Mouse (Mus musculus): ENCODE data around the gene 2310033P09Rik. TPM values are rescaled to one million over a fixed set of nuclear protein-coding genes. Genes with fewer than 3 reads are reported as not detected.

Gene 2310033P09Rik
- polyA plus RNA-seq (2015; fragmentation: Nextera tagmentation; extraction: Ambion mirVana): 22.5 and 24.9 TPM in 2 replicates

DNA sequence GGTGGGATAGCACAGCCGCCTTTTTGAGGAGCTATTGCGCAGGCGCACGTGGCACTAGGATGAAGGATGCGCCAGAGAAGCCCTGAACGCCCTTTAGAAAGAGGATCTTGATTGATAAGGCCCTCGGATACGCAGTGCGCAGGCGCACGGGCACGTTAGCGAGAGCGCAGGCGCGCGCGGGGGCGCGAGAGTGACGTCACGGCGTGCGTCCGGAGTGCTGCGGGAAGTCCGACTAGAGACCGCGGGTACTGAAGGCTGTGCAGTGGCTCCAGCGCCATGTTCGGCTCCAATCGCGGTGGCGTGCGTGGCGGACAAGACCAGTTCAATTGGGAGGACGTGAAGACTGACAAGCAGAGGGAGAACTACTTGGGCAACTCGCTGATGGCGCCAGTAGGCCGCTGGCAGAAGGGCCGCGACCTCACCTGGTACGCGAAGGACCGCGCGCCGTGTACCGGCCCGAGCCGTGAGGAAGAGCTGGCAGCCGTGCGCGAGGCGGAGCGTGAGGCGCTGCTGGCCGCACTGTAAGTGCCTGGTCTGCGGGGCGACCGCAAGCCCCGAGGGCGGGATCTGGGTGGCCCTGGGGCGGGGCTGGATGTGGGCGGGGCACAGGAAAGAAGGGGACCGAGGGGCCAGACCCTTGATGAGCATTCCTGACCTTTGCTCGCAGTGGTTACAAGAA, at the start of gene 2310033P09Rik:
TSS of gene 2310033P09Rik (plus strand) at position 169 of the 679 bp plus-strand sequence.
- Histone ChIP-seq H3K4me2 (ENCODE audit: low read depth, low read length) (peak within 1 kb of the TSS; percentile 82), H3K27me3 (ENCODE audit: control insufficient read depth, insufficient read depth, low read length) (no peaks in the 10 kb centered on the region), H3K4me1 (ENCODE audit: control insufficient read depth, insufficient read depth, low read length) (peaks cover 23% of the 10 kb centered on the region), H3K4me3 (replicated peaks; ENCODE audit: low read length) (peak within 1 kb of the TSS; percentile 97), H3K36me3 (ENCODE audit: control insufficient read depth, insufficient read depth, low read length) (peaks cover 6% of the 10 kb centered on the region; the same call in 1 of the 2 replicates), H3K9me3 (replicated peaks; ENCODE audit: control insufficient read depth, low read length) (no peaks in the 10 kb centered on the region), H3K27ac (ENCODE audit: low read length) (peak within 1 kb of the TSS; percentile 96), H3K9ac (ENCODE audit: low read length) (peak within 1 kb of the TSS; percentile 95)
- peak; percentile 91 for ATAC-seq (ENCODE audit: insufficient read depth, low FRiP score)
- under 1% methylated on average over 67 of the region's 67 CpGs for WGBS

DNA sequence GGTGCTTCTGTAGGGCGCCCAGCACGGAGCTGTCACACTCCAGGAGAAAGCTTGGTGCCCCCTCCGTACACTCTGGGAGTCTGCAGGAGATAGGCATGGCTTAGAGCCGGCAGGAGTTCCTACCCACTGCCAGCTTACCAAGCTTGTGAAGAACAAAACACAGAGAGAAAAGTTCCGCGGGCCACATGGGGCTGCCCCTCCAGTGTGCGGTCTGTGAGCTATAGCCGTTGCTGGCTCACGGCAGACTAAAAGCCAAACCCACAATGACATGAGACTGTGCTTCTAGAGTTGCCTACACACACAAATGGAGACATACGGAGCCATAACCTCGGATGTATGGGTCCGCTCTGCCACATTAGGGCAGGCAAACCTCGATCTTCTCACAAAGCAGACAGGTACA, 49.0 kb upstream of the 2310033P09Rik start:
- Histone ChIP-seq H3K36me3 (ENCODE audit: control insufficient read depth, insufficient read depth, low read length) (peaks cover 6% of the 10 kb centered on the region; the same call in 1 of the 2 replicates), H3K9me3 (replicated peaks; ENCODE audit: control insufficient read depth, low read length) (no peaks in the 10 kb centered on the region), H3K4me3 (replicated peaks; ENCODE audit: low read length) (no peak overlapping the region), H3K4me2 (ENCODE audit: low read depth, low read length) (no peak overlapping the region), H3K4me1 (ENCODE audit: control insufficient read depth, insufficient read depth, low read length) (peaks cover 9% of the 10 kb centered on the region), H3K9ac (ENCODE audit: low read length) (no peak overlapping the region), H3K27ac (ENCODE audit: low read length) (no peak overlapping the region), H3K27me3 (ENCODE audit: control insufficient read depth, insufficient read depth, low read length) (no peaks in the 10 kb centered on the region)
- no peak for ATAC-seq (ENCODE audit: insufficient read depth, low FRiP score)
- 94% methylated on average over 13 of the region's 13 CpGs for WGBS

DNA sequence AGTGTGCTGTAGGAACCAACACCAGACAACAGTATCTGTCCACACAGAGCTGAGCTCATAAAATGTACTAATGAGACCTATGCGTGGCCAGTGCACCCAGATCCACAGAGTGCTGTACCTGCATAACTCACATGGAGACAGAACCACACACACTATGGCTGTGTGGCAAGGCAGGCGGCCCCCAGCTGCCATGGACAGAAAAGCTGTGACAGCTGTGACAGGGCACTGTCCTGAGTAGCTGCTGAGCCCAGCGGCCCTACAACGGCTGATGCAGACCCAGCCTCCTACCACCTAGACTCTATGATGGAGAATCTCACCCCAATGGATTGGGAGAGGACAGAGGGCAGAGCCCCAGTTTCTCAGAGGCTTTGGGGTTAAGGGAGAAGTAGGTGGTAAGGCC, 48.6 kb upstream of the 2310033P09Rik start:
- H3K27me3 ChIP-seq (ENCODE audit: control insufficient read depth, insufficient read depth, low read length): no peaks in the 10 kb centered on the region
- WGBS: 85% methylated on average over 4 of the region's 4 CpGs
- no peak for ATAC-seq (ENCODE audit: insufficient read depth, low FRiP score)
- H3K4me1 ChIP-seq (ENCODE audit: control insufficient read depth, insufficient read depth, low read length): peaks cover 12% of the 10 kb centered on the region
- H3K9ac ChIP-seq (ENCODE audit: low read length): no peak overlapping the region
- H3K9me3 ChIP-seq (replicated peaks; ENCODE audit: control insufficient read depth, low read length): no peaks in the 10 kb centered on the region
- H3K36me3 ChIP-seq (ENCODE audit: control insufficient read depth, insufficient read depth, low read length): peaks cover 6% of the 10 kb centered on the region; the same call in 1 of the 2 replicates
- no peak overlapping the region for H3K4me2 ChIP-seq (ENCODE audit: low read depth, low read length)
- H3K4me3 ChIP-seq (replicated peaks; ENCODE audit: low read length): no peak overlapping the region
- no peak overlapping the region for H3K27ac ChIP-seq (ENCODE audit: low read length)

DNA sequence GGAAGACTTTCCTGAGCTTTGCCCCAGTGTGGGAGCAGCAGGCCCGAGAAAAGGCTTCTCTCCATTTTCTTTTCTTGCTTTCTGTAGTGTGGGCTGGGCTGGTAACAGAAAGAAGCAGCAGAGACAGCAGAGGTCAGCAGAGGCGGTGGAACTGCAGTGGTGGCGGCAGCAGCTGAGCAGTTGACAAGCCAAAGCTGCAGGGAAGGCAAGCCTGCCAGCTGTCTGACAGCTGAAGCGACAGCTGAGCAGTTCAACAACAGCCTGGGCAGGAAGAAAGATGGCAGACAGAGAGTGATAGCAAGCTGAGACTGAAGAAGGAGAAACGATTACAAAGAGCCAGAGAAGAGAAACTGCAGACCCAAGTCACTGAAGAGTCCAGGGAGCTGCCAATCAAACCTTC, 46.7 kb upstream of the 2310033P09Rik start:
- H3K27me3 ChIP-seq (ENCODE audit: control insufficient read depth, insufficient read depth, low read length): no peaks in the 10 kb centered on the region
- H3K36me3 ChIP-seq (ENCODE audit: control insufficient read depth, insufficient read depth, low read length): peaks cover 6% of the 10 kb centered on the region; the same call in 1 of the 2 replicates
- no peak overlapping the region for H3K27ac ChIP-seq (ENCODE audit: low read length)
- H3K4me2 ChIP-seq (ENCODE audit: low read depth, low read length): no peak overlapping the region
- no peak overlapping the region for H3K9ac ChIP-seq (ENCODE audit: low read length)
- H3K4me3 ChIP-seq (replicated peaks; ENCODE audit: low read length): no peak overlapping the region
- peaks cover 12% of the 10 kb centered on the region for H3K4me1 ChIP-seq (ENCODE audit: control insufficient read depth, insufficient read depth, low read length)
- H3K9me3 ChIP-seq (replicated peaks; ENCODE audit: control insufficient read depth, low read length): no peaks in the 10 kb centered on the region
- no peak for ATAC-seq (ENCODE audit: insufficient read depth, low FRiP score)
- WGBS: 66% methylated on average over 5 of the region's 5 CpGs

DNA sequence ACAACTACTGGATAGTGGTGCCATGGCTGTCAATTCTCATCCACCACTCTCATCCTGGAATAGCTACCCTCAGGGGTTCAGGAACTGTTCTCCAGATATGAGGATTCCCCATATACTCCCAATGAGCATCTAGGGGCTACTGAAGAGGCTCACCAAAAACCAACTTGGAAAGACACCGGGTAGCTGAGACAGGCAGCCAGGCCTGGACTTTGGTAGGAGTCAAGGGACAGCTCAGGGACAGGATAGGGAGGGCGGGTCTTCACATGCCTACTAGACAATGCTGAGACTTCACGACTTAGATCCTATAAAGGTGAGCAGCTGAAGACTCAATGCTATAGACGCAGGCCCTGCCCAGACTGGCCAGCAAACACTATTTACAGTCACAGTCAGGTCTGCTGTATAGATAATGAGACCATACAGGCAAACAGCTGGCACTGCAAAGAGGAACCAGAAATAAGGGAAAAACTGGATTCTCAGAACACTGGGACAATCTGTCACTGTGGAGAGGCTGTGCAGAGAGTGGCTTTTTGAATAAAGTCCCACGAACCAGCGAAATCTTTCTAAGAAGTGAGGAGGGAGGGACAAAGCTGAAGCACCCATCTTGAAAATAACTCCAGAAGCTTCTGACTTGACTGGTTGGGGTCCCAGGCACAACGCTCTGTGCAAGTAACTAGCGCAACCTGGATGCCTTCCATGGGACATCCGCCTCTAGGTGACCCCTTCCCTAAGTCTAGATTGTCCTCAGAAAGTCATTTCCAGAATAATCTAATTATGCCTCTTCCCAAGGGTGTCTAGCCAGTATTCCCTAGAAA, 45.5 kb upstream of the 2310033P09Rik start:
- ATAC-seq (ENCODE audit: insufficient read depth, low FRiP score): no peak
- peak overlapping the region; percentile 75 for H3K4me2 ChIP-seq (ENCODE audit: low read depth, low read length)

DNA sequence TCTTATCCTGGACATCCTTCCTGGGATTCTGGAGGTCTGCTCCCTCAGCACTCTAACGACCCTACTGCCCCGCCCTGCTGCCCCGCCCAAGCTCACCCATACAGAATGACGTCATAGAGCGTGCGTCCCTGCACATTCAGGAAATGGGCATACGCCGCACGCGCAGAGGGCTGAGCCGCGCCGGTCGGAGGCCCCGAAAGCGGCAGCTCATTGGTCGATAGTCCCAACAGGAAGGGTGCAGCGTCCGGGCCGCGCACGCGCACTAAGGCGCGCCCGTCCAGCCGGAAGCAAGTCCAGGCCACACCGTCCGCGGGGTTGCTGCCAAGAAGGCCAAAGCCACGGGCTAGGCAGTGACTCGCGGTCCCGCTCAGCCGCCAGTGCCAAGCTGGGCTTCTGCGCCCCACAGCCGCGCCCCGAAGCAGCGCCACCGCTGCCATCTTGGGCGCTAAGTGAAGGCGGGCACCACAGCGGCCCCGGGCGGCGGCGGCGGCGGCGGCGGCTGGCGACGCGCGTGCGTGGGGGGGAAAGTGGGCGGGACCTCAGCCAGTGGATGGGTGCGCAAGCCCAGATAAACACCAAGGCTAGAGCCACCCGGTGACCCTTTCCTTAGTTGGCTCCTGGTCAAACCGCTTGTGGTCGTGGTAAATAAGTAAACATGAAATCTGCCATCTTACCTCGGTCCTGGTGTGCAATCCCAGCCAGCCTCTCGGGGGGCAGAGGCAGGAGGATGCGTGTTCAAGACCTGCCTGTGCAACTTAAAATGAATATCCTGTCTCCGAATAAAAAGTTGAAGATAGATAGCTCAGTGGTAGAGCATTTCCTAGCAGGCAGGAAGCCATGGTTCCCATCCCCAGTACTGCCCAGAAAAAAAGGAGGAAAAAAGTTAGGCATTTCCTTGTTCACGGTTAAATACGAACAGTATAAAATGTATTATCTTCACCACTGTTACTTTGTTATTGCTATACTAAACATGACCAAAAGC, 44.6 kb upstream of the 2310033P09Rik start, which contains the start of gene Iba57:
TSS of gene Iba57 (minus strand) at position 485 of the 982 bp plus-strand sequence.
- peak; percentile 98 for ATAC-seq (ENCODE audit: insufficient read depth, low FRiP score)
- 2% methylated on average over 67 of the region's 68 CpGs for WGBS
- Histone ChIP-seq H3K4me1 (ENCODE audit: control insufficient read depth, insufficient read depth, low read length) (peaks cover 12% of the 10 kb centered on the region), H3K4me3 (replicated peaks; ENCODE audit: low read length) (peak within 1 kb of the TSS; percentile 70), H3K27me3 (ENCODE audit: control insufficient read depth, insufficient read depth, low read length) (no peaks in the 10 kb centered on the region), H3K36me3 (ENCODE audit: control insufficient read depth, insufficient read depth, low read length) (no peaks in the 10 kb centered on the region), H3K9ac (ENCODE audit: low read length) (peak within 1 kb of the TSS; percentile 94), H3K9me3 (replicated peaks; ENCODE audit: control insufficient read depth, low read length) (no peaks in the 10 kb centered on the region), H3K27ac (ENCODE audit: low read length) (peak within 1 kb of the TSS; percentile 99), H3K4me2 (ENCODE audit: low read depth, low read length) (peak within 1 kb of the TSS; percentile 75)

More for the DNA sequence above, 45.5 kb upstream of the 2310033P09Rik start:
- WGBS: 50% methylated on average over 9 of the region's 9 CpGs
- Histone ChIP-seq H3K36me3 (ENCODE audit: control insufficient read depth, insufficient read depth, low read length) (peaks cover 6% of the 10 kb centered on the region; the same call in 1 of the 2 replicates), H3K27me3 (ENCODE audit: control insufficient read depth, insufficient read depth, low read length) (no peaks in the 10 kb centered on the region), H3K27ac (ENCODE audit: low read length) (peak overlapping the region; percentile 77), H3K9me3 (replicated peaks; ENCODE audit: control insufficient read depth, low read length) (no peaks in the 10 kb centered on the region), H3K4me1 (ENCODE audit: control insufficient read depth, insufficient read depth, low read length) (peaks cover 12% of the 10 kb centered on the region), H3K9ac (ENCODE audit: low read length) (peak overlapping the region; percentile 73), H3K4me3 (replicated peaks; ENCODE audit: low read length) (peak overlapping the region; percentile 70)

DNA sequence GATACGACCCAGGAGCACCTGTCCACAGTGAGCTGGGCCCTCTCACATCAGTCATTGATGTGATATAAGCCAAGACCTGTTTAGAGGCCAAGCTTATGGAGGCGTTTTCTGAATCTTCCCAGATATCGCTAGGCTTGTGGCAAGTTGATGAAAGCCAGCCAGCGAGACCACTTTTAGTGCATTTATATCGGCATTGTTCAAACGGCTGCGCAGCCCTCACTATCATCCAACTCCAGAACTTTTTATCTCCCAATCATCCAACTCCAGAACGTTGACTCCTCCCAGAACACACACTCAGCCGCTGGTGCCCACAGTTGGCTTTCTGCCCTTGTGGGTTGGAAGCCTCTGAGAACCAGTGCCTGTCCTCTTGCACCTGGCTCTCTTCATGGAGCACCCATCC, 43.7 kb upstream of the 2310033P09Rik start:
- Histone ChIP-seq H3K27me3 (ENCODE audit: control insufficient read depth, insufficient read depth, low read length) (no peaks in the 10 kb centered on the region), H3K9ac (ENCODE audit: low read length) (peak overlapping the region; percentile 1; the same call in 1 of the 2 replicates), H3K9me3 (replicated peaks; ENCODE audit: control insufficient read depth, low read length) (no peaks in the 10 kb centered on the region), H3K4me1 (ENCODE audit: control insufficient read depth, insufficient read depth, low read length) (peaks cover 12% of the 10 kb centered on the region), H3K27ac (ENCODE audit: low read length) (peak overlapping the region; percentile 99), H3K4me2 (ENCODE audit: low read depth, low read length) (peak overlapping the region; percentile 60), H3K36me3 (ENCODE audit: control insufficient read depth, insufficient read depth, low read length) (no peaks in the 10 kb centered on the region), H3K4me3 (replicated peaks; ENCODE audit: low read length) (no peak overlapping the region)
- ATAC-seq (ENCODE audit: insufficient read depth, low FRiP score): no peak
- 78% methylated on average over 9 of the region's 9 CpGs for WGBS

DNA sequence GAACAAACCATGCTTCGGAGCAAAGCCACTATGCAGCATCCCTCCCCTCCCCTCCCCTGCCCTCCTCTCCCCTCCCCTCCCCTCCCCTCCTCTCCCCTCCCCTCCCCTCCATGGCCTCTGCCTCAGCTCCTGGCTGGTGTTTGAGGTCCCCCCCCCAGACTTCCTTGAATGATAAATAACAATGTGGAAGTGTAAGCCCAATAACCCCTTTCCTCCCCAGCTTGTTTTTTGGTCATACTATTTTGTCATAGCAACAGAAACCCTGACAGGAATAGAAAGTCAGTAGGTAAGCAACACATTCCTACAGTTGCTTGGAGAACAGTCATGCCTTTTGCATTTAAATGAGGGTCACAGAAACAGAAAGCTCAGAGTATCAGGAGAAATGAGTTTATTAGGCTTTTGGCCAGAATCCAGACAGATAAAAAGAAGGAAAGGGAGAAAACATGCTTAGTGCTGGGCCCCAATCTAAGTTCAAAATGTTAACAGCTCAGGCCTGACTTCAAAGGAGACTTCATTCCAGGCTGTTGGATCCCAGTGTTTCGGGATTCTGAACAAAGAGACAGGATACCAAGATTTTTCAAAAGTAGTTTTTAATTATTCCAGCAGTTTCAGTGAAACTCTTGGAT, 42.4 kb upstream of the 2310033P09Rik start:
- ATAC-seq (ENCODE audit: insufficient read depth, low FRiP score): no peak
- H3K36me3 ChIP-seq (ENCODE audit: control insufficient read depth, insufficient read depth, low read length): no peaks in the 10 kb centered on the region
- no peaks in the 10 kb centered on the region for H3K27me3 ChIP-seq (ENCODE audit: control insufficient read depth, insufficient read depth, low read length)
- no peak overlapping the region for H3K4me2 ChIP-seq (ENCODE audit: low read depth, low read length)
- WGBS: 61% methylated on average over 2 of the region's 2 CpGs
- no peaks in the 10 kb centered on the region for H3K9me3 ChIP-seq (replicated peaks; ENCODE audit: control insufficient read depth, low read length)
- no peak overlapping the region for H3K9ac ChIP-seq (ENCODE audit: low read length)
- H3K4me3 ChIP-seq (replicated peaks; ENCODE audit: low read length): no peak overlapping the region
- H3K4me1 ChIP-seq (ENCODE audit: control insufficient read depth, insufficient read depth, low read length): peaks cover 12% of the 10 kb centered on the region
- H3K27ac ChIP-seq (ENCODE audit: low read length): no peak overlapping the region

All from stomach, embryonic 16.5 days (tissue).